Mouse (Mus musculus) bone marrow macrophage, adult 2 months (primary cell): ENCODE data around the gene Fam3b. TPM values are rescaled to one million over a fixed set of nuclear protein-coding genes. Genes with fewer than 3 reads are reported as not detected.

ENCODE experiments used
- H3K27ac ChIP-seq: 2 replicates; pipeline ENCODE4 v1.5.1; 2012; ENCODE audit warnings: low read depth, low read length; ENCODE audit not compliant: insufficient read depth
- H3K4me1 ChIP-seq: 2 replicates; pipeline ENCODE4 v1.6.1; 2012; ENCODE audit warnings: low read length; ENCODE audit not compliant: control insufficient read depth, insufficient read depth
- H3K4me3 ChIP-seq: 2 replicates; pipeline ENCODE4 v1.5.1; 2012; ENCODE audit warnings: mild to moderate bottlenecking, low read length, moderate library complexity; ENCODE audit not compliant: insufficient read depth
- CTCF ChIP-seq: IDR thresholded peaks from 2 replicates; pipeline ENCODE4 v1.5.1; 2012; ENCODE audit warnings: low read depth, mild to moderate bottlenecking, low read length, moderate library complexity
- POLR2A ChIP-seq: IDR thresholded peaks from 2 replicates; pipeline ENCODE4 v1.6.1; 2012; ENCODE audit warnings: mild to moderate bottlenecking, low read depth, low read length, borderline replicate concordance
- polyA plus RNA-seq: library from polyadenylated mRNA; stranded (reverse); fragments of >200 nt; gene quantifications from 2 replicates; pipeline ENCODE4 v1.2.4, GENCODE M21; 2012; ENCODE audit not compliant: missing spikeins, insufficient read depth, insufficient read length

Fam3b gene
- polyA plus RNA-seq, 1 experiment = not detected

- TF ChIP-seq POLR2A = no peak
- no peak for TF ChIP-seq CTCF
- Histone ChIP-seq H3K4me3 (no peak overlapping the region), H3K27ac (no peak overlapping the region), H3K4me1 (no peaks in the 10 kb centered on the region)
These were observed 18.6 kb downstream of the Fam3b start for GRCm38 (mm10) chr16:97496026-97496425.

GRCm38 (mm10) chr16:97492369-97492768, 22.2 kb downstream of the Fam3b start:
- Histone ChIP-seq H3K4me3 (no peak overlapping the region), H3K27ac (no peak overlapping the region), H3K4me1 (no peaks in the 10 kb centered on the region)
- TF ChIP-seq POLR2A (no peak), CTCF (no peak)

GRCm38 (mm10) chr16:97478655-97479054, 36.0 kb downstream of the Fam3b start:
- H3K4me3 ChIP-seq = no peak overlapping the region
- no peak overlapping the region for H3K27ac ChIP-seq
- peaks cover 4% of the 10 kb centered on the region for H3K4me1 ChIP-seq
- no peak for TF ChIP-seq CTCF
- no peak for TF ChIP-seq POLR2A

- TF ChIP-seq POLR2A (no peak), CTCF (no peak)
- no peak overlapping the region for H3K4me3 ChIP-seq
- H3K4me1 ChIP-seq = peaks cover 10% of the 10 kb centered on the region
- no peak overlapping the region for H3K27ac ChIP-seq
These were observed 38.1 kb downstream of the Fam3b start for GRCm38 (mm10) chr16:97476524-97476923.

GRCm38 (mm10) chr16:97475581-97475980, 39.0 kb downstream of the Fam3b start:
- H3K4me3 ChIP-seq = no peak overlapping the region
- no peak for TF ChIP-seq POLR2A
- TF ChIP-seq CTCF = no peak
- H3K4me1 ChIP-seq = peaks cover 10% of the 10 kb centered on the region
- H3K27ac ChIP-seq = no peak overlapping the region

- Histone ChIP-seq H3K4me1 (peaks cover 10% of the 10 kb centered on the region), H3K27ac (no peak overlapping the region), H3K4me3 (no peak overlapping the region)
- TF ChIP-seq CTCF (no peak), POLR2A (no peak)
These were observed 39.9 kb downstream of the Fam3b start for GRCm38 (mm10) chr16:97474671-97475070.

GRCm38 (mm10) chr16:97467993-97468791, 46.4 kb downstream of the Fam3b start:
- Histone ChIP-seq H3K4me3 (no peak overlapping the region), H3K4me1 (peaks cover 8% of the 10 kb centered on the region), H3K27ac (no peak overlapping the region)
- TF ChIP-seq CTCF (no peak), POLR2A (no peak)

GRCm38 (mm10) chr16:97467472-97467871, 47.1 kb downstream of the Fam3b start:
- Histone ChIP-seq H3K4me1 (peaks cover 14% of the 10 kb centered on the region), H3K27ac (no peak overlapping the region)
- TF ChIP-seq CTCF = no peak
- TF ChIP-seq POLR2A = no peak

GRCm38 (mm10) chr16:97466182-97466957, 48.2 kb downstream of the Fam3b start:
- TF ChIP-seq POLR2A = no peak
- TF ChIP-seq CTCF = no peak
- Histone ChIP-seq H3K4me1 (peaks cover 9% of the 10 kb centered on the region; the same call in 1 of the 2 replicates), H3K4me3 (no peak overlapping the region), H3K27ac (no peak overlapping the region)

More at GRCm38 (mm10) chr16:97467472-97467871, 47.1 kb downstream of the Fam3b start:
- no peak overlapping the region for H3K4me3 ChIP-seq
